Mouse (Mus musculus): ENCODE measurements around the gene Slc10a4. TPM values are rescaled to one million over a fixed set of nuclear protein-coding genes. Genes with fewer than 3 reads are reported as not detected.
"Not testable (repeated sequence)": the region's sequence is repeated elsewhere in the genome, so short reads cannot be mapped to it uniquely, and the experiment has no call there.

Slc10a4 gene
- polyA plus RNA-seq, 1 experiment from 2014 or later: 0.27 TPM

DNA sequence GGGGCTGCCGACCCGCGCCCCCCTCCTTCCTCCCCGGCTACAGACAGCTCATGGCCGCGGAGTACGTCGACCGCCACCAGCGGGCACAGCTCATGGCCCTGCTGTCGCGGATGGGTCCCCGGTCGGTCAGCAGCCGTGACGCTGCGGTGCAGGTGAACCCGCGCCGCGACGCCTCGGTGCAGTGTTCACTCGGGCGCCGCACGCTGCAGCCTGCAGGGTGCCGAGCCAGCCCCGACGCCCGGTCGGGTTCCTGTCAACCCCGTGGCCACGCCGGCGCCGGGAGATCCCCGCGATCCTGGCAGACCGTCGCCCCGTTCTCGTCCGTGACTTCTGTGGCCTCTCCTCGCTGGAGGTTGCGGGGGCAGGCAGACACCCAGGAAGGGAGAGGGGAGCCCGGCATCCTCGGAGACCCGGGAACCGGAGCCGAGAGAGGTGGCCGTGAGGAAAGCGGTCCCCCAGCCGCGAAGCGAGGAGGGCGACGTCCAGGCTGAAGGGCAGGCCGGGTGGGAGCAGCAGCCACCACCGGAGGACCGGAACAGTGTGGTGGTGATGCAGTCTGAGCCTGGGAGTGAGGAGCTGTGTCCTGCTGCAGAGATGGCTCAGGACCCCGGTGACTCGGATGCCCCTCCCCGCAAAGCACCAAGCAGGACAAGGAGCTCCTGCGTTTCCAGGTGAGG lies 7.1 kb downstream of the Slc10a4 start:
- DNase-seq (ENCODE audit: low spot score): not testable (repeated sequence)

DNA sequence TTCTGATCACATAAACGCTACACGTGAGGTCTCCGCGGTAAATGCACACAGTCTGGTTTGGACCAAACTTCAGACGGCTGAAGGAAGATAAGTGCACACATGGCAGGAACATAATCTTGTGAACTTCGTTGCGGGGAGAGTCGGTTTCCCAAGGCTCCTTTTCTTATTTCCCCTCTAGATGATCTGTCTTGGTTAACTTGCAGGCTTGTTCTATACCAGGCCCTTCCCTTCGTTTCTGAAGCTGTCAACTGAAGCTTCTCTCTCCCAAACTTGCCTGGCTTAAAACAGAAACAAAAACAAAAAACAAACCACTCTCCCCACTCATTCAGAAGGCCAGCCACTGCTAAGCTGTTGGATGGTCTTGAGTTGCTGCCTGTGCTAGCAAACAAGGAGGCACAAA lies 8.1 kb downstream of the Slc10a4 start:
- no peak for DNase-seq (ENCODE audit: low spot score)

DNA sequence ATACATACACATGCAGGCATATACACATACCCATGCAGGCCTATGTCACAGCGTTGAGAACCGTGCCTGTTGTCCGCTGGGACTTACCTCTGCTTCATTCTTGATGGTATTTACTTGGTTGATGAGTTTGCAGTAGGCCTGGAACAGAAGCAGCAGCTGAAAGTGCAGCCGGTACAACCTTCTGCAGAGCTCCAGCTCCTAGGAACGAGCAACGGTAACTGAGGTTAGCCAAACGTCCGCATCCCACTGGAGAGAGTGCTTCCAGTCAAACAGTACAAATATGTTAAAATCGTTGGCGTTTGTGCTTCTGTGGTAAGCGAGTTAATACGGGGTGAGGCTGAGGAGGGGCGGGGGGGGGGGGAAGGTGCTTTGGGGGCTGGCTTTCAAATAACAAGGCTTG lies 17.1 kb downstream of the Slc10a4 start:
- no peak for DNase-seq (ENCODE audit: low spot score)

DNA sequence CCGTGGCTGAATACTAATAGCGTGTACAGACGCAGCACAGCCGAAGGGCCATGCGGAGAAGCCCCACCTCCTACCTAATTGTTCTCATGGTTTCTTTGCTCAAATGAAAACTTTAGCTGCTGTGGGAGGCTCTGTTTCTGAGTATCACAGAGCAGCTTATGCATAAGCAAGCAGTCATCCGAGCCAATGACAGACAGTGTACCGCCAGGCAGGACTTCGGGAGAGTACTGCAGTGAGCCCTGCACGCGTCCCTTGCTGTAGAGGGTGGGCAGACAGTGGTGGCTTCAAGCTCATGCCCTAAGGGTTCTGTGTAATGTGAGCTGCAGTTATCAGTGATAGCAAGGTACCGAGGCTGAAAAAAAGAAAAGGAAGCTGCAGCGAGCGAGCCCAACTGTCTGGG lies 22.0 kb downstream of the Slc10a4 start:
- no peak for DNase-seq (ENCODE audit: low spot score)

DNA sequence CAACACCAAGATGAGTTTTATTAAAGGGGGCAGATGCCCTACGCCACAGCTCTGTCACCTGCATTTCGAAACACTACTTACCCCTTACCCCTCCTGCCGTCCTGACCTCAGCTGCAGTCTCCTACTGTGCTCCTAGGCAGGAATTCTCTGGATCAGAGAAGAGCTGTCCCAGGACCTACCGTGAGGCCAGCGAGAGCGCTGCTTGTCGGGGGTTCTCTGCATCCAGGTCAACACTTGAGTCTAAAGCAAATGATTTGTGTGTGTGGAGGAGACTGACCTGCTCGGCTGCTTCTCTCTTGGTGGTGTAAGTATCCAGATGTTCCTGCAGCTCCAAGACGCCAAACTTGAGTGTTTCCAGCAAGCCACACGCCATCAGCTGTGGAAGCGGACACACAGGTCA lies 25.8 kb downstream of the Slc10a4 start:
- no peak for DNase-seq (ENCODE audit: low spot score)

DNA sequence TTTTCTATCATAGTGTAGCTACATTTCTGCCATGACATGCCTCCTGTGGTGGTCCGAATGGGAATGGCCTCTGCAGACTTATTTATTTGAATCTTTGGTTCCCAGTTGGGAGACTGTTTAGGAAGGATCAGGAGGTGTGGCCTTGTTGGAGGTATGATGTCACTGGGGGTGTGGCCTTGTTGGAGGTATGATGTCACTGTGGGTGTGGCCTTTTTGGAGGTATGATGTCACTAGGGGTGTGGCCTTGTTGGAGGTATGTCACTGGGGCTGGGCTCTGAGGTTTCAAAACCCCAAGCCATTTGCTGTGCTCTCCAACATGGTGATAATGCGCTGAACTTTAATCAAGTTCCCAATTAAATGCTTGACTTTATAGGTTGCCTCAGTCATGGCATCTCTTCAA lies 37.4 kb downstream of the Slc10a4 start:
- no peak for DNase-seq (ENCODE audit: low spot score)

DNA sequence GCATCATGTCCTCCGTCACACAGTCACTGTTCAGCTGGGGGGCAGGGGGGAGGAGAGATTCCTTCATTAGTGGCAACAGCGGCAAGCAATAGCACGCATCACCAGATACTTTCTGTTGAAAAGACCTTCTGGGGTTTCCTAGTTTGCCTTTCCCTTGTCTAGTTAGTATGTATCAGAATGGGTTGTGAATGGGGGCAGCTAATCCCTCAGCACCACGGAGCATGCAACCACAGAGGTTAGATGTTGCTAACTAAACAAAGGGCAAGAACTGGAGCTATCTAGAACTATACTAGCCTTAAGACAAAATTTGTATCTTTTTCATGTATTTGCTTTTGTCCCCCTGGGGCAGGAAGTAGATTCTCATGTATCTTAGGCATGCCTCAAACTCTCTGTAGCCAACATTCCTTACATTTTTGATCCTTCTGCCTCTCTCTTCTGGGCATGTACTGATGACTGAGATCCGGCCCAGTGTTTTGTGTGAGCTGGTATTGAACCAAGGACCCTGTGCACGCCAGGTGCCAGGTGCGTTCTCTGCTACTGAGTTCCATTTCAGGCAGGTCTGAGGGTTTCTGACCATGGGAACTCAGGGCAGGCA lies 41.1 kb downstream of the Slc10a4 start:
- no peak for DNase-seq (ENCODE audit: low spot score)

DNA sequence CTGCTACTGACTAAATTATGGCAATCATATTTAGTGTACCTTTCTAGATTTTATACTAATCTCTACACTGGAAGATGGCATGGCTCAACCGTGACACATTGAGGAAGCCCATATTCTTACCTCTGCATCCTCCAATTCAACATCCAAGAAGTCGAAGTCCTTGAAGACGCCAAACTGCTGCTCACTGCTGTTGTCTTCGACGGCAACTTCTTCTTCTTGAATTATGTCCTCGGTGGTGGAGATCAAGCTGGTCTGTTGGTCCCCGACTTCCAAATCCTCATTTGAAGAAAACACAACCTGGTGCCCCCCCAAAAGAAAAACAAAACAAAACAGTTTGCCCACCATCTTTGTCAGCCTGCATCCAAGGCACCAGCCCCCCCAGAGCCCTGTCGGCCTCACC lies 47.2 kb downstream of the Slc10a4 start:
- no peak for DNase-seq (ENCODE audit: low spot score)

DNA sequence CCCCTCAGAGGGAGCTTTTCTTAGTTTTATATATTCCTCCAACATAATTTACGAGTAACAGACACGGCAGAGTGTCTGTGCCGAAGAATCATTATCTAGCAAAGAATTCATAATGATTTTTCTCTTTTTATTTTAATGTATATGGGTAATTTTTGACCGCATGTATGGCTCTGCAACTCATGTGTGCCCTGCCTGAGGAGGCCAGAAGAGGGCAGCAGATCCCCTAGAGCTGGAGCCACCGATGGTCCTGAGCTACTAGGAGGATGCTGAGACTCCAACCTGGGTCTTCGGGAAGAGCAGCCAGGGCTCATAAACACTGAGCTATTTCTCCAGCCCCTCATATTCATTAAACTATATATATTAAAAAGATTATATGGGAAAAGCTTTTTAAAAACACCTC lies 49.8 kb downstream of the Slc10a4 start:
- no peak for DNase-seq (ENCODE audit: low spot score)

DNA sequence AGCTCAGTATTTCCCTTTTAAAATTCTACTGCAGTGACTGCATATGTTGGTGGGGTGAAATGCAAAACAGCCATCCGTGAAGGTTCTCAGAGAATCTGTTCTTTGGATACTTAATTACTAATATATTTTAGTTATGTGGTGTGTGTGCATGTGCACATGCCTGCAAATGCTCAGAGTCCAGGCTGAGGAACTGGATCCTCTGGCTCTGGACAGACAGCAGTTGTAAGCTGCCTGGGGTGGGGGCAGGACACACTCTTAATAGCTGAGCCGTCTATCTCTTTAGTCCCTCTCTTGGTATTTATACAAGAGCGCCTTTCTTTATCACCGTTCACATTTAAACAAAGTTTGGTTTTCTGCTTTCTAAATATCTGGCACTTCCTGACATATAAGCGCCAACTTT lies 50.3 kb downstream of the Slc10a4 start:
- no peak for DNase-seq (ENCODE audit: low spot score)

DNA sequence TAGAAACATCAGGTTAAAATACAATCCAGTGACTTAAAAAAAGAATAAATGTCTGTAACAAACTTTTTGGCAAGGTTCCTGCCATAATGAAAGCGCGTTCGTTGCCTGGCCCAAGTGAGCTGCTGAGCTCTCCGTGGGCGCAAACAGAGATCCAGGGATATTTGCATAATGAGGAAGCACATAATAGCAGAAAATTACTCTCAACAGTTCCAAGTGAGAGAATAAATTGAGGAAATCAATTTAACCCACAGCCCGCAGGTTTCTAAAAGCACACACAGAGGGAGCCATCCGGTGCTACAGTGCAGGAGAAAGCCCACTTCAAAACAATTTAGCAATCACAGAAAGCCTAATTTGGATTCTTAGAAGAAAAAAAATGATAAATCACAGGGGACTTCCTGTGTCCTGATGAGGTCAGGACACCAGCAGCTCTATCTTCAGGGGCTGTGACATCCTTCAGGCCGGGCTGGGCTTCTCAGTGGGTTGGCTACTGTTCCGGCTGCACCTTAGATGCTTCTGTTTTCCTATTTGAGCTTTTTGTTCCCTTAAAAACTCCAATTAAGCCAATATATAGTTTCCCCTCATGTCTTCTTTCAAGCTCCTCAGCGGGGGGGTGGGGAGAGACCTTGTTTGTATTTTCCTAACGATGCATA lies 54.9 kb downstream of the Slc10a4 start:
- no peak for DNase-seq (ENCODE audit: low spot score)

Other genes with a start within 250 kb of the Slc10a4 start
- 25.2 and 25.8 TPM in 2 replicates for gene Tec, start 138.4 kb upstream of the Slc10a4 start, polyA plus RNA-seq (2015; fragmentation: Nextera tagmentation; extraction: Ambion mirVana)
- gene Slain2, start 92.6 kb upstream of the Slc10a4 start, polyA plus RNA-seq (2015; fragmentation: Nextera tagmentation; extraction: Ambion mirVana): 10.8 and 11.8 TPM in 2 replicates
- gene Gm10135, start 32.2 kb upstream of the Slc10a4 start, polyA plus RNA-seq (2015; fragmentation: Nextera tagmentation; extraction: Ambion mirVana): not detected in 2 replicates
- gene Fryl, start 249.7 kb downstream of the Slc10a4 start, polyA plus RNA-seq (2015; fragmentation: Nextera tagmentation; extraction: Ambion mirVana): 46.9 and 63.2 TPM in 2 replicates